Mouse (Mus musculus) heart, adult 9 months (tissue): ENCODE data around the gene Ccdc153.

Experiments
- DNase-seq, 2 experiments: peaks; one replicate each; pipeline ENCODE4 v3.0.0; 2022; ENCODE audit warnings: low spot score in 2 of 2

The Ccdc153 gene

GRCm38 (mm10) chr9:44240399-44240798 lies at the start of gene Ccdc153:
Gene Ccdc153 (plus strand): TSS chr9:44240676.
- DNase-seq, result no peak

- no peak for DNase-seq
These were observed 49.3 kb upstream of the Ccdc153 start for GRCm38 (mm10) chr9:44191166-44191565.

- DNase-seq, result no peak
These were observed 48.2 kb upstream of the Ccdc153 start for GRCm38 (mm10) chr9:44192312-44192711.

GRCm38 (mm10) chr9:44192794-44193193 lies 47.7 kb upstream of the Ccdc153 start:
- DNase-seq, result no peak

DNA sequence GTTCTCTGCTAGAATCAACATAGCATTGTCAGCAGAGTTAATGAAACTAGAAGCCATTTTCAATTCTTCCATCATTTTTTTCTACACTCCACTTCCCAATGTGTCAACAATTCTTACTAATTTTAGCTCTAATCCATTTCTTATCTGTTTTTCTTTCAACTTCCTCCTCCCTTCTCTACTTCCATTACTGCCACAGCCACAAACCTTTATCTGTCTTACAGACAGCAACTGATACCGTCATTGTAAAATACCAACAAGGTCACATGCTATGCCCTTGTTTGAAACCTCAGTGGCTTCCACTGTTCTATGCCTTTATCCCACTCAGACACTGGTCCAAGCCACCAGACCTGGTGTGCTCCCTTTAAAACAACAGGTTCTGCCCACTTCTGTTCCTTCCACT lies 46.5 kb upstream of the Ccdc153 start:
- no peak for DNase-seq

DNA sequence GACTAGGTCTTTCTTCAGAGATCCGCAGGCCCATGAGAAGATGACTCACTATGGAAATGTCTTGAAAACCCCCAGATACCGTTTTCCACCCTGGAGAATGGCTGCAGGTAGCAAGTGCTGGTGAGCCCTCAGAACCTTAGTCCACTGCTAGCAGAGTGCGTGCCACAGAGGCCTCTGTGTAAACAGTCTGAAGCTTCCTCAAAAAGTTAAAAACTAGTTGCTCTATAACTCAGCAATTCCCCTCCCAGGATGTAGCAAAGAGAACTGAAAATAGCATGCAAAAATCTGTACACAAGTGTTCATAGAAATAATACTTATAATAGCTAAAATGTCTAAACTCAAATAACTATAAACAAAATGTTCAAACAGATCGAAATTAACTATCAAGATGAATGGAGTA lies 44.1 kb upstream of the Ccdc153 start:
- DNase-seq, result no peak

- no peak for DNase-seq
These were observed 41.3 kb upstream of the Ccdc153 start for GRCm38 (mm10) chr9:44199166-44199565.

DNA sequence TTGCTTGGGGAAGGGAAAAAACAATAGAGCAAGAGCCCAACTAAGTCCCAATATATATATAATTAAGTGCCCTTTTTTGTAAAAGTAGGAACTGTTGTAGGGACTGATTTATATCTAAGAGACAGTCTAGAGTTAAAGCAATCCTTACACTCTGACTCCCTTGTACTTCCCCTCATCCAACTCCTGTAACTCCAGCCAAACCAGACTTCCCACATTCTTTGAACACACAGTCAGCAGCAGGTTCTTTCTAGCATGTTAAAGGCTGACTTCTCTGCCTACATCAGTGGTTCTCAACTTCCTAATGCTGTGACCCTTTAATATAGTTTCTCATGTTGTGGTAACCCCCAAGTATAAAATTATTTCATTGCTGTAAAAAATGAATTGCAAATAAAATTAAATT lies 40.9 kb upstream of the Ccdc153 start:
- DNase-seq, result no peak

DNA sequence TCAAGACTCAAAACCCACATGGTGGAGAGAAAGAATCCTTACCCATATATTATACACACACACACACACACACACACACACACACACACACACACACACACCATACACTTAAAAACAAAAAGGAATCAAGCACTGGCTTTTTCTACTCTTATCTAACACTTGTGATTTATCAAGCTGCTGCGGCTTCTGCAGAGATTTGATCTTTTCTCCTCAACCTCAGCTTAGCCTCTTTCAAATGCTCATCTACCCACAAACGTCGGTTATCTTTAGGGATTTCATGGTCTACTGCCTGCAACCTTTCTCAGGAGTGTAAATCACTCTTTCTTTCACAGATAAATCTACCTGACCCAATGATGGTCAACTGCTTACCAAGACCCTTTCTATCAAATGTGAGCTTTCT lies 40.0 kb upstream of the Ccdc153 start:
- DNase-seq, result no peak

GRCm38 (mm10) chr9:44207840-44208239 lies 32.6 kb upstream of the Ccdc153 start:
- no peak for DNase-seq

- no peak for DNase-seq
These were observed 31.1 kb upstream of the Ccdc153 start for GRCm38 (mm10) chr9:44209416-44209815.

GRCm38 (mm10) chr9:44212406-44212805 lies 28.1 kb upstream of the Ccdc153 start:
- no peak for DNase-seq

GRCm38 (mm10) chr9:44213538-44213937 lies 26.9 kb upstream of the Ccdc153 start:
- peak in 1 of 2 experiments; percentile 23 for DNase-seq

GRCm38 (mm10) chr9:44225993-44226392 lies 14.5 kb upstream of the Ccdc153 start:
- DNase-seq, result no peak

- DNase-seq, result no peak
These were observed 8.9 kb upstream of the Ccdc153 start for GRCm38 (mm10) chr9:44231609-44232008.

DNA sequence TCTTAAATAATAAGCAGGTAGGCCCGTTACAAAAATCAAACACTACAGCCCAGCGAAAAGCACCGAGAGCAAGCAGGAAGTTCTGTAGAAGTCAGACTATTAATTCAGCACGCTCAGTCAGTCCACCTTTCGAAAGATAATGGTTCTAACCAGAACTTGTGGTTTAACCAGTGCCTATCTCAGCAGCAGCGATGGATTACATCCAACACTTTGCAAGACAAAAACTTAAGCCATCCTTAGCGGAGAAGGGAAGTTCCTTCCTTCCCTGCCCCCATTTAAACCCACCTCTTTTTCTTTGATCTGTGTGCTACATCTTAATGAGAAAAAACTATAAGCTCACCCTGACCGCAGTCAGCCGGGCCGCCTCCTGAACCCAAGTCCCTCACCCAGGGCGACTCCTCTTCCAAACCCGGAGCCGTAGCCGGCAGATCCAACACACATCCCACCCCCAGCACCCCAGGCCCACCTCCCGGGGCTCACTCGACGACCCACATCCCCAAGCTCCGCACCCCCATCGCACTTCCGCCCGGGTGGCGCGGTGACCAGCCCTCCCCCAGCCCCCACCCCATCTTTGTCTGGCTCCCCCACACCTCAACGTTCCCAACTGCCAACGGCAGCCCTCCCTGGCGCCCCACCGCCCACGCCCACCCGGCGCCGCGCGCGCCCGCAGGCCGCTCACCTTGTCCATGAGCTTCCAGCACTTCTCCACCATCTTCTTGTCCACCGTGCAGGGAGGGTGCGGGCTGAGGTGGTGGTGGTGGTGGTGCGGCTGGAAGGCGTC lies 7.3 kb upstream of the Ccdc153 start:
- peak in 1 of 2 experiments; percentile 16 for DNase-seq

DNA sequence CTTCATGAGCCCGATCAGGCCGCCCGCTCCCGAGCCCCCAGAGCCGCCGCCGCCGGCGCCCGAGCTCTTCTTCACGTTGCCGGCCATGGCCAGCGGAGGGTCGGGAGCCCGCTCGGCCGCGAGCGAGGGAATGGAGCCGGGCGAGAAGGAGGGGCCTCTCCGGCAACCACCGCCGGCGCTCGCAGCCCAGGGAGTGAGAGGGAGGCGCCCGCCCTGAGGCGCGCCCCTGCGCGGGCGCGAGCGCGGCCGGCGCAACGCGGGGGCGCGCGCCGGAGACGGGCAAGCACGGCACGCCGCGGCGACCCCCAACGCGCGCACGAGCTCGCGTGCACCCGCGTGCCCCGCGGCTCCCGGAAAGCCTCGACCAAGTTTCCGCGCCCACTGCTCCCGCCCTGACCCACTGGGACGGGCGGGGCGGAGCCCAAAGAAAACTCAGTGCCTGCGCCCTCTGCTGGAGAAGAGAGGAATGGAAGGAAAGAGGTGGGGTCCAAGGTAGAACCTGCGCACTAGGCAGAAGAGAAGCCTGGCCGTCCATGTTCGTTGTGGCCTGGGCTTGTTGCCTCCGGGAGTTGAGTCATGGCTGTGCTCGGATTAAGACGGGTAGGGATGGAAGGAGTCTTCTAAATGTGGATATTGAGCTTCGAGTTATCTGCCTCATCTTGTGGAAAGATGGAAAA lies 6.5 kb upstream of the Ccdc153 start, which contains the start of gene Cbl:
Gene Cbl, minus strand, starts transcription at position 248 of the 677 bp plus-strand sequence.
- DNase-seq, result peak; percentile 99

GRCm38 (mm10) chr9:44234479-44235427 lies 5.7 kb upstream of the Ccdc153 start:
- peak; percentile 54 to 65 for DNase-seq

DNA sequence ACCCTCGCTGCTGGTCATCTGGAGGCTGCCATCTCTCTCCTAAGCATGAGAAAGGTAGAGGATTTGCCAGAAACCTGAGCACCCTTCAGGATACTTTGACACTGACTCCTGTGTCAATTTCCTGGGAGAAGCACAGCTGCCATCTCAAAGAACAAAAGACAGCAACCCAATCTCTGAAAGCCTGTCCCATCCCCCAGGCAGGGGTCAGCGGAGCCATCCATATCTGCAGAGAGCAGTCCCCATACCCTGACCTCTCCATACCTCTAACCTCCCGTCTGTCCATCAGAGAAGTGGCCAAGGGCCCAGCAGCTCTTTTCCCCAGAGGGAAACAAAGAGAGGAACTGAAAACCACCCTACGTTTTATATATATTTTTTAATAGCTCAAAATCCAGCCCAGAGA lies 3.9 kb upstream of the Ccdc153 start:
- DNase-seq, result no peak

GRCm38 (mm10) chr9:44237128-44237527 lies 3.3 kb upstream of the Ccdc153 start:
- no peak for DNase-seq

DNA sequence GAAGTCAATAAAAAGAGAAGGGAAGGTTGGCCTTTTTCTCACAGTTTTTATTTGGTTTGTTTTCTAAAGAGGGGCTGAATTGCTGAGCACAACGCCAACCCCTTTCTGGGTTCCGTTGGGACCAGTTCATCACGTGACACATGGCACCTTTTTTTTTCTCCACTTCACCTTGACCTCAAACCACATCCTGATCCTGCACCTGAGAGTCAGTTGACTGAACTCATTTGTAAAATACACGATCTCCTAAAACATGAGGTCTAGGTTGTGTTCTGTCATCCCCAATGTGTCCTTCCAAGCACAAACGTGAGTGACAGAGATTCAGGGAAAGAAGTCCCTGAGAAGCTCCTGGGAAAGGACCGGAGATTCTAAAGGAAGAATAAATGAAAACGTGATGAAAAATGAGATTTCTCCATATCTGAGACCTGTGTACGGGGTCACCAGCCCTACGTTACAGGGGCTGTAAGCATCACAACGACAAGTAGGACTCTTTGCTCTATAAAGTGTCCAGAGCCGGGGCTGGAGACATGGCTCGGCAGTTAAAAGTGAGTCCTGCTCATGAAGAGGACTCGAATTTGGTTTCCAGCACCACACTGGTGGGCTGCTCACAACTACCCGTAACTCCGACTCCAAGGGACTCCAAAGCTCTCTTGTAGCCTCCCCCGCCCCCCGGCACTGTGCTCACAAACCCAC lies 1.8 kb upstream of the Ccdc153 start:
- DNase-seq, result no peak
